Mouse (Mus musculus) intestine, embryonic 15.5 days (tissue): Measurements from ENCODE around the gene Oat. TPM values are rescaled to one million over a fixed set of nuclear protein-coding genes. Genes with fewer than 3 reads are reported as not detected.
A peak's percentile ranks its signal among the peaks of the same experiment; 100 is the strongest.

ENCODE experiments used
- ATAC-seq: fragments of 200-750 bp; cut with Nextera tagmentation; 2 replicates; pipeline ENCODE4 v1.8.0; 2017; ENCODE audit warnings: moderate TSS enrichment, moderate library complexity
- H3K27ac ChIP-seq: fragments of 300-500 bp; sonication (generic); 2 replicates; pipeline ENCODE4 v1.5.1; 2015; ENCODE audit warnings: mild to moderate bottlenecking, inconsistent platforms
- H3K27me3 ChIP-seq: fragments of 300-500 bp; sonication (generic); replicated peaks from 2 replicates; pipeline ENCODE4 v1.6.1; 2015; ENCODE audit warnings: inconsistent platforms
- H3K36me3 ChIP-seq: fragments of 300-500 bp; sonication (generic); 2 replicates; pipeline ENCODE4 v1.6.1; 2015; ENCODE audit warnings: inconsistent platforms
- H3K4me1 ChIP-seq: fragments of 300-500 bp; sonication (generic); replicated peaks from 2 replicates; pipeline ENCODE4 v1.6.1; 2015; ENCODE audit warnings: inconsistent platforms
- H3K4me2 ChIP-seq: fragments of 300-500 bp; sonication (generic); replicated peaks from 2 replicates; pipeline ENCODE4 v1.6.1; 2015; ENCODE audit warnings: mild to moderate bottlenecking, inconsistent platforms
- H3K4me3 ChIP-seq: fragments of 300-500 bp; sonication (generic); replicated peaks from 2 replicates; pipeline ENCODE4 v1.5.1; 2015; ENCODE audit warnings: inconsistent platforms
- H3K9ac ChIP-seq: fragments of 300-500 bp; sonication (generic); 2 replicates; pipeline ENCODE4 v1.6.1; 2015; ENCODE audit warnings: inconsistent platforms
- H3K9me3 ChIP-seq: fragments of 300-500 bp; sonication (generic); 2 replicates; pipeline ENCODE4 v1.6.1; 2016; ENCODE audit warnings: inconsistent platforms
- WGBS: fragments of 180-500 bp; shearing (Covaris S2); methylation state at CpG from one replicate; pipeline ENCODE4 v1.1.7; 2015; 5-methylcytosine and 5-hydroxymethylcytosine counted together
- polyA plus RNA-seq: library from polyadenylated mRNA; unstranded; fragments of >200 nt; fragmentation: Nextera tagmentation; extraction: Ambion mirVana; gene quantifications from 2 replicates; pipeline ENCODE4 v1.2.1, GENCODE M21; 2015

Oat gene
- polyA plus RNA-seq = 1,488 and 1,505 TPM in 2 replicates

DNA sequence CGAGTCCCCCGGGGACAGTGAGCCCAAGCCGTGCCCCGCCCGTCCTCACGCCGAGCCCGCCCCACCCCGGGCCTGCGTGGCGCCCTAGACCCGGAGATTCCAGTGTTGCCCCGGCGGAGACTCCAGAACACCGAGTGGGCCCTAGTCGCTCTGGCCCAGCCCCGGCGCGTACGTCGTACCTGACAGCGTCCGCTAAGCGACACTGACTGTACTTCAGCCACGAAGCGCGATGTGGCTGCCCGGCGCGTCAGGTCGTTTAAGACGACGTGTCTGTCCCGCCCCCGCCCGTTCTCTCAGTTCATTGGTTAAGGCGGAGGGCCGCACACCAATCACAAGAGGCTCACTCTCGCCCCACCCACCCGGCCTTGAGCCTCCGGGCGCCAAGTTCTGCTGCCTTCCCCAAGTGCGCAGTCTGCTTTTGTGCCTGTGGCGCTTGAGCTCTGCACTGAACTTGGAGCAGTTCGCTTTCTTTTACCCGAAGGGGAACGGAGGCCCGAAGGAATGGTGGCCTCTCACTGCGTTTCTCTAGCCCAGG is at the start of gene Oat:
Oat (minus strand) TSS at position 283 of the 535 bp plus-strand sequence.
- H3K27ac ChIP-seq = peak within 1 kb of the TSS; percentile 99
- H3K4me3 ChIP-seq = peak within 1 kb of the TSS; percentile 79
- no peaks in the 10 kb centered on the region for H3K27me3 ChIP-seq
- no peaks in the 10 kb centered on the region for H3K9me3 ChIP-seq
- 1% methylated on average over 49 of the region's 49 CpGs for WGBS
- H3K4me2 ChIP-seq = peak within 1 kb of the TSS; percentile 72
- ATAC-seq = peak; percentile 92
- H3K4me1 ChIP-seq = peaks cover 15% of the 10 kb centered on the region
- no peaks in the 10 kb centered on the region for H3K36me3 ChIP-seq
- H3K9ac ChIP-seq = peak within 1 kb of the TSS; percentile 80

DNA sequence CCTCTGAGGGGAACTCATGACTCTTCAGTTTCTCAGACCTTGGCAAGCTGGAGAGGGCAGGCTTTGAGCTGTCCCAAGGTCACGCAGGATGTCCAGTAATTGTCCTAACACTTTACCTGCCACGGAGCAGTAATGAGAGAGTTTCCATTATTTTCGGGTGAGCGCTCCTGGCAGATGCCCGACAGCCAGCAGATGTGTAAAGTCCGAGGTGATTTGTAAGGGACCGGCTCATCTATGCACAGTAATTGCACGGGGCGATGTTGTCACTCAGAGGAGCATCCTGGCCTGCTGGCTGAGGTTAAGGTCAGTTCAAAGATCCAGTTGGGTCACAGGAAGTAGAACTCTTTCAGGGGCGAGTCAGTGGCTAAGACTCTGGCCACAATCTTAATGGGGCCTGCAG is 48.0 kb upstream of the Oat start:
- H3K9ac ChIP-seq = no peak overlapping the region
- no peaks in the 10 kb centered on the region for H3K9me3 ChIP-seq
- H3K36me3 ChIP-seq = no peaks in the 10 kb centered on the region
- no peak overlapping the region for H3K4me2 ChIP-seq
- ATAC-seq = no peak
- H3K4me3 ChIP-seq = no peak overlapping the region
- no peaks in the 10 kb centered on the region for H3K4me1 ChIP-seq
- H3K27me3 ChIP-seq = no peaks in the 10 kb centered on the region
- no peak overlapping the region for H3K27ac ChIP-seq
- WGBS = 85% methylated on average over 10 of the region's 10 CpGs

DNA sequence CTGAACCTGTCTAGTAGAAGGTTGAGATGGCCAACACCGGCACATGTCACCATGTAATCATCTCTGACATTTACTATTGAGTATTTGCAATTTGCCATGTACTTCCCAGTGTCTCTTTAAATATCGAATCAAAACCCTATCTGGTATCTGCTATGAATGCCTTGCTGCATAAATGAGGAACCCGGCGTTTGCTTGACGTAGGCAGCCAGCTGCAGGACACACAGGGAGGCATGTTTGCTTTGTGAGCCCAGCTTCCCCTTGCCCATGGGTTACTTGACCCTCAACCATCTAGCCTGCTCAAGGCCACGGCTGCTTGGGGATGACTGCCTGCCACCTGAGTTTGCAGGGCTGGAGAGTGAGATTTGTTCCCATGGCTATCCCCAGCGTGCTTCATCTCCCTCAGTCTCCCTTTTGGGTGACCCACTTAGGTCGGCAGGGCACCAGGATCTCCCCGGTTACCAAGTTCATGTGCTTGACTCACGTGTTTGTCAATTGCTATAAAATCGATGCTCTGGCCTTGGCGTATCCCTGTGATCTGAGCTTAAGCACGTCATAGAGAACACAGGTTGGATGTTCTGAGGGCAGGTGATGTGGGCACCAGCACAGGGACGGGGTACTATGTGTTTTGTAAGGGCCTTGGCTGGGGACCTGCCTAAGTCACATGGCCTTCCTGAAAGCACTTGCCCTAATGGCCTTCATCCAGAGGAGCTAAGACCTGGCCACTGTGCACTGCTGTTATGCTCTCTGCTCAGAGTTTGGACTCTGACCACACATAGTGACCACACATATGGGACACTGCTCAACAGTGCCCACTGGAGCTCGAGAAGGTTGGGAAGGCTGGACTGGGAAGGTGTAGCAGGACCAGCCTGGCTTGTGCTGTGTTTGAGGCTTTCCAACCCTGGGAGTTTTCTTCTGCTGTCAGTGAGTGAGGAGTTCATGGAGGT is 44.0 kb upstream of the Oat start:
- Histone ChIP-seq H3K4me2 (no peak overlapping the region), H3K9me3 (no peaks in the 10 kb centered on the region), H3K27ac (no peak overlapping the region), H3K9ac (no peak overlapping the region), H3K27me3 (no peaks in the 10 kb centered on the region), H3K36me3 (no peaks in the 10 kb centered on the region), H3K4me1 (no peaks in the 10 kb centered on the region), H3K4me3 (no peak overlapping the region)
- 90% methylated on average over 15 of the region's 15 CpGs for WGBS
- no peak for ATAC-seq

DNA sequence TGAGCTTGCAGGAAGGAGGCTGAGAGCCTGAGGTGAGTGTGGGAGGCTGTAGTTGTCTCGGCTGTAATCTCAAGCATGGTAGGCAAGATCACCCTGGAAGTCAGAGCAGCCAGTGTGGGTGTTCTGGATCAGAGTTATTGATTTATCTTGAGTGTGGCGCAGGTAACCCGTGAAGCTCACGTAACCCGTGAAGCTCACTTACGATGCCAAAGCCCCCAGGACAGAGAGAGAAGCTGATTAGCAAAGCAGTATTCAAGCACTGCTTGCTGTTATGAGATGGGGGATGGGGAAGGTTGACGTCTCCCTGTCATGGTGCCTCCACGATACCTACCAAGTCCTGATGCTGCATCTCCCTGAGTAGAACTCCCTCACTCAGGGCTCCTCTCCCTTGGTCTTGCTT is 43.4 kb upstream of the Oat start:
- Histone ChIP-seq H3K9ac (no peak overlapping the region), H3K4me1 (no peaks in the 10 kb centered on the region), H3K4me3 (no peak overlapping the region), H3K9me3 (no peaks in the 10 kb centered on the region), H3K36me3 (no peaks in the 10 kb centered on the region), H3K27me3 (no peaks in the 10 kb centered on the region), H3K27ac (no peak overlapping the region), H3K4me2 (no peak overlapping the region)
- 91% methylated on average over 8 of the region's 8 CpGs for WGBS
- no peak for ATAC-seq

DNA sequence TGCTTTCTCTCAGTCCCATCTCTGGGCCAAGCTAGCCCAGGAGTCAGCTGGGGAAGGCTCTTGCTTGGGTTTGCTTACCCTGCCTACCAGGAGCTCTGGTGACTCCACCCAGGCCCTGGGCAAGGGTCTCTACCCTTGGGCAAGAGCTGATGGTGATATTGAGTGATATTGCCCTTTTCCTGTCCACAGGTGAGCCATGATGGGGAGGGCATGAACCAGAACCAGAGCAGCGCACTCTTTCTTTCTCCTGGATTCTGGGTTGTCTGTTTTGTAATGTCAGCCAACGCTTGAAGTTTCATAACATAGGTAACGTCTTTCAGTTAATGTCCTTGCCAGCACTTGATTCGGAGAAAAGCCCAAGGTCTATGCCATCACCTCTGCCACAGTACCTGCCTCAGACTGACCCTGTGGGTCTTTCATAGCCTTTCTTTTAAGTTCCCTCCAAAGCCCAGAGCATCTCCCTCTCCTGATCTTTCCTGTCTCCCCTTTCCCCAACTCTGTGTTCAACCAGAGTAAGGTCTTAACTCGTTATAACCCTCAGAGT is 40.9 kb upstream of the Oat start:
- Histone ChIP-seq H3K9me3 (no peaks in the 10 kb centered on the region), H3K9ac (no peak overlapping the region), H3K27ac (no peak overlapping the region), H3K4me3 (no peak overlapping the region), H3K4me2 (no peak overlapping the region), H3K36me3 (no peaks in the 10 kb centered on the region), H3K4me1 (no peaks in the 10 kb centered on the region), H3K27me3 (no peaks in the 10 kb centered on the region)
- no peak for ATAC-seq
- WGBS = 94% methylated on average over 5 of the region's 5 CpGs

DNA sequence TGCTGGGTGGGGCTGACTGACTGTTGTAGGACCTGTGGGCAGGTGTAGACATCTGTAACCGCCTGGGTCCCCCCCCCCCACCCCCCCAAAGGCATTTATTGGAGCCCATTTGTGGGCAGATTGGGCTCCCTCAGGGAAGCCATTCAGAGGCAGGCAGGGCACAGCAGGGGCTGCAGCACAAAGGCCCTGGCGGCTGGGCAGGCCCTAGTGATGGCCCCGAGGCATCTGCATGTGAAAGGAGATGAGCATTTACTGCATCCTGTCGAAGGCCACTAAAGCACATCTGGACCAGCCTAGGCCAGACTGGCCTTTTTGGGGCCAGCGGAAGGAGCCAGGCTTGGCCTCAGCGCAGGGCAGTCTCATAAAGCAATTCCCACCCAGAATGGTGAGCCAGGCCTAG is 40.2 kb upstream of the Oat start:
- Histone ChIP-seq H3K9ac (no peak overlapping the region), H3K36me3 (no peaks in the 10 kb centered on the region), H3K27ac (no peak overlapping the region), H3K4me3 (no peak overlapping the region), H3K4me1 (no peaks in the 10 kb centered on the region), H3K4me2 (no peak overlapping the region), H3K9me3 (no peaks in the 10 kb centered on the region), H3K27me3 (no peaks in the 10 kb centered on the region)
- 58% methylated on average over 6 of the region's 6 CpGs for WGBS
- no peak for ATAC-seq

DNA sequence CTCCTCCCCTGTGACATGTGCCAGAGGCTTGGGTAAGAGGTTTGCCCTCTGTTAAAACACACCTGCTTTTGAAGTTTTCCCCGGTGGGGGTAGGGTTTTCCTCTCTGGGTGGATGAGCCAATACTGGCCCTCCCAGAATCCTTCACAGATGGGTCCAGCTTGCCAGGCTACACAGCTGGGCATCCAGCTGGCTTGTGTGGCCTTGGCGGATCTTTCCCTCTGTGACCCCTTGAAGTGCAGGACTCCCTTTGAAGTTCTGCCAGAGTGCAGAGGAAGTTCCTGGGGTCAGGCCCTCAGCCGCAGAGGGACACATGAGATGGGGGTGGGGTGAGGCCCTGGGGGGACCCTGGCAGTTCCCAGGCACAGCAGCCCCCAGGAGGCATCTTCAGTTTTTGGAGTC is 39.1 kb upstream of the Oat start:
- Histone ChIP-seq H3K9me3 (no peaks in the 10 kb centered on the region), H3K4me3 (no peak overlapping the region), H3K27me3 (no peaks in the 10 kb centered on the region), H3K27ac (no peak overlapping the region), H3K9ac (no peak overlapping the region), H3K4me1 (peaks cover under 1% of the 10 kb centered on the region; the same call in 1 of the 2 replicates), H3K36me3 (no peaks in the 10 kb centered on the region), H3K4me2 (no peak overlapping the region)
- ATAC-seq = no peak
- 31% methylated on average over 3 of the region's 3 CpGs for WGBS

DNA sequence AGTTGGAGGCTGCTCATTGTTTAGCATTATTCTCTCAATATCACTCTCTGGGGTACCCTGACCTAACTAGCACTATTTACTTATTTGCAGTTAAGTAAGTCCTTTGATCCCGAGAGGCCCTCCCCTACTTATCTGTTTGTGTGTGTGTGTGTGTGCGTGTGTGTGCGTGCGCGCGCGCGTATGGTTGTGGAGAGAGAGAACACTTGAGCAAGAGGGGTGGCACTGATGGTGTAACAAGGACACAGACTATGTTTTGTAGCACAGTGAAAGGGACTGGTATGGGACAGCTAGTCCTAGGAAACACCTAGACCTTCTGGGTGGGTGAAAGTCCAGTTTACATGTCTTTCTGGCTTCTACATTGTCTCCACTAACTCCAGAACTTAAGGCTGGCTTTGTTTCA is 35.3 kb upstream of the Oat start:
- Histone ChIP-seq H3K4me1 (peaks cover 2% of the 10 kb centered on the region; the same call in 1 of the 2 replicates), H3K4me2 (peak overlapping the region; percentile 80; the same call in 1 of the 2 replicates), H3K36me3 (no peaks in the 10 kb centered on the region), H3K27me3 (peaks cover 5% of the 10 kb centered on the region; the same call in 1 of the 2 replicates), H3K9ac (no peak overlapping the region), H3K4me3 (no peak overlapping the region), H3K9me3 (no peaks in the 10 kb centered on the region), H3K27ac (no peak overlapping the region)
- ATAC-seq = no peak
- WGBS = 84% methylated on average over 8 of the region's 8 CpGs

DNA sequence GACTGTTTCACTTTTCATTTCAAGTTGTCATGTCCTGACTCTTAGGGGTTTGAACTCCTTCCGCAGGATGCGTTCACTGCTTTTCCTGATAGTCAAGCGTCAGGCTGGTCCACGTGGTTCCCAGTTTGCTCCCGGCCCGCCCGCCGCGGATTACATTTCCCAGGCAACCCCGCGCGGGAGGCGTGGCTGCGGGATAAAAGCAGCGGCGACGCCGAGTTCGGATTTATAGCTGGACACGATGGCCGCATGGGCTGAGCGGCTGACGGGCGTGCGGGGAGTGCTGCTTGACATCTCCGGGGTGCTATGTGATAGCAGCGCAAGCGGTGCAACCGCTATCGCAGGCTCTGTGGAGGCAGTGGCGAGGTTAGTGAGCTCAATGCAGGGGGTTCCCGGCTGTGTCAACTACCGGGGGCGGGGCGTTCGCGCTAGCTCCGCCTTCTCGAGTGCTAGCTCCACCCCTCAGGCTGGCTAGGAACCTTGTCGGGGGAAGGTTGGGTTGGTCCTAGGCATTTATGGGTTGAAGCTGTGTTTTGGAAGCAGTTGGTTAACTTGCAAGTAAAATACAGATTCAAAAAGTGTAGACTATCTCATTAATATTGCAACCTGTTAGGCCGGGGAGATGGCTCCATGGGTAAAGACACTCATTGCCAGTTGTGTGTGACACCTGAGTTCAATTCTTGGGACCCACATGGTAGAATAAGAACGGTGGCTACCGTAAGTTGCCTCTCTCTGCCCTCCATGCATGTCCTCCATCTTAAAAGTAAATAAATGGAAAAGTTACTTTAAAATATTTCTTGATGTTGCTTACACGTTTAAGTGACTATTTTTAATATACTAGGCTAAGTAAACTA is 34.5 kb upstream of the Oat start, which contains the start of gene Lhpp:
Lhpp (plus strand) TSS at position 171 of the 851 bp plus-strand sequence.
- no peaks in the 10 kb centered on the region for H3K36me3 ChIP-seq
- peak within 1 kb of the TSS; percentile 72 for H3K4me3 ChIP-seq
- peak within 1 kb of the TSS; percentile 60 for H3K9ac ChIP-seq
- peaks cover 5% of the 10 kb centered on the region; the same call in 1 of the 2 replicates for H3K27me3 ChIP-seq
- peak; percentile 95 for ATAC-seq
- peak within 1 kb of the TSS; percentile 80 for H3K4me2 ChIP-seq
- 7% methylated on average over 44 of the region's 44 CpGs for WGBS
- H3K9me3 ChIP-seq = no peaks in the 10 kb centered on the region
- H3K27ac ChIP-seq = peak within 1 kb of the TSS; percentile 57; the same call in 1 of the 2 replicates
- peaks cover 2% of the 10 kb centered on the region; the same call in 1 of the 2 replicates for H3K4me1 ChIP-seq

DNA sequence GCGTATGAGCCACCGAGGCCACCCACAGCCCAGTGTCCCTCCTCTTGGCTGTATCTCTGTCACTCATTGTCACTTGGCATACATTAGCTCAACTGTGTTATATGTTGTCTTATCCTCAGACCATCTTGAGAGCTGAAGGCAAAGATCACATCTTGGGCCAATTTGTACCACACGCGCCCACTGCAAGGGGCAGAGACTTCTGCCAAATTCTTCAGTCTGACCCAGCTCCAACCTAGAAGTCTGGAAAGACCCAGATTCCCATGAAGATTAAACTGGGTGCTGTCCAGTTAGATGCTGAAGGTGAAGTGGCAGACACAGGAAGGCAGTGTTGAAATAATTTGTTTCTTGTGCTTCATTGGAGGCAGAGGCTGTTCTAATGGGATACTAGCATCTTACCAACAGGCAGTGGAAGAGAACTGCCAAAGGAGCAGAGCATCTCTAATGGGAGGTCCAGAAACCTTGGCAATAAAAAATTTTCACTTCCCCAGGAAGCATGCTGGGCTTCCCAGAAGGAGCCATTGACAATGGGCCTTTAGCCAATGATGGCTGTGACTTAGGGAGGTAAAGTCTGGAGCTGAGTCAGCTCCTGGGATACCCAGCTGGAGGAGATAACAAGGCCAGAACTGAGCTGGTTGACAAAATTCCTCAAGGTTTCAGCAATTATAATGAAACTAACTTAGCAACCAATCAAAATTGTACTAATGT is 32.3 kb upstream of the Oat start:
- H3K4me3 ChIP-seq = no peak overlapping the region
- WGBS = 92% methylated on average over 4 of the region's 4 CpGs
- H3K4me2 ChIP-seq = no peak overlapping the region
- no peaks in the 10 kb centered on the region for H3K9me3 ChIP-seq
- peaks cover 5% of the 10 kb centered on the region; the same call in 1 of the 2 replicates for H3K27me3 ChIP-seq
- H3K27ac ChIP-seq = no peak overlapping the region
- H3K36me3 ChIP-seq = no peaks in the 10 kb centered on the region
- ATAC-seq = no peak
- no peak overlapping the region for H3K9ac ChIP-seq
- peaks cover 2% of the 10 kb centered on the region; the same call in 1 of the 2 replicates for H3K4me1 ChIP-seq

DNA sequence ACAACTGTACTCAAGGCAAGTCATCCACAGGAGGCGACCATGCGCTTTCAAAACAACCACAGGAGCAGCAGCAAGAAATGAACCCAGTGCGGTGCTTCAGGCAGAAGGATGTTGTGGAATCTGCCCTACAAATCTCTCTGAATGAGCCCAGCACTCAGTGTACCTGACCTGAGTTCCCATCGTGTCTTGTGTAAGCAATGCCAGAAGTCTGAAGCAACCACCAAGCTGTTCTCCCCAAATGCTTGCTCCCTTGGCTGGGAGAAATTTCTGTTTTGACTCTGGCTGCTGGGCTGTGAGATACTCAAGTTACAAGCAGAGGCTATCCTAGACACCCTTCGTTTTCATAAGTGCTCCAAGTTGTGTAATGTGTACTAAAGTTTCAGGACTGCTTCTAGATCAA is 29.5 kb upstream of the Oat start:
- Histone ChIP-seq H3K4me3 (no peak overlapping the region), H3K27me3 (peaks cover 26% of the 10 kb centered on the region), H3K36me3 (no peaks in the 10 kb centered on the region), H3K4me2 (no peak overlapping the region), H3K9me3 (no peaks in the 10 kb centered on the region), H3K4me1 (peaks cover 2% of the 10 kb centered on the region; the same call in 1 of the 2 replicates), H3K27ac (no peak overlapping the region), H3K9ac (no peak overlapping the region)
- no peak for ATAC-seq
- WGBS = 52% methylated on average over 5 of the region's 5 CpGs
